Mouse (Mus musculus) kidney, adult 2 months (tissue): ENCODE measurements around the gene Eif4a1.

ENCODE experiments used
- CTCF ChIP-seq: fragments of 200-500 bp; conservative IDR thresholded peaks from 2 replicates; pipeline ENCODE4 v1.5.1; 2011; ENCODE audit warnings: low read depth, mild to moderate bottlenecking, control low read depth, low read length, moderate library complexity, mixed read lengths; ENCODE audit not compliant: insufficient read depth, insufficient read length
- POLR2A ChIP-seq: fragments of 200-500 bp; IDR thresholded peaks from one replicate; pipeline ENCODE4 v1.6.1; 2011; ENCODE audit warnings: low read depth, low read length, control low read depth

DNA sequence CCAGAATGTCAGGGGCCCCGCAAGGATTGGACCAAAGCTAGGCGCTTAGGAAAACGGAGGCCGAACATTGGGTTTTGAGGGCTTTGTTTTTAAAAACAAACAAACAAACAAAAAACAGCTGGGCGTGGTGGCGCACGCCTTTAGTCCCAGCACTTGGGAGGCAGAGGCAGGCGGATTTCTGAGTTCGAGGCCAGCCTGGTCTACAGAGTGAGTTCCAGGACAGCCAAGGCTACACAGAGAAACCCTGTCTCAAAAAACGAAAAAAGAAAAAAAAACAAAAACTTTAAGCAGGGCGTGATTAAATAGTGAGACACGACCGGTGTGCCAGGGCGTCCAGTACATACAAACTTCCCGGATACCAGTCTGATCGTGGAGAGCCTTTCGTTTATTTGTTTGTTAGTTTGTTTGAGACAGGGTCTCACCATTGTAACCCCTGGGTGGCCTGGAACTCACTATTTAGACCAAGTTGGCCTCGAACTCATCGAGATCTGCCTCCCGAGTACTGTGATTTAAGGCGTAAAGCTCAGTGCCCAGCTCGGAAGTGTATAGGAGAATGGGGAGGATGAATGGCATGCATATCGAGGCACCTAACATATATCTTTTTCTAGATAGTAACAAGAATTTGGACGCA lies 10.1 kb upstream of the Eif4a1 start:
- TF ChIP-seq CTCF (no peak), POLR2A (no peak)
